Mouse (Mus musculus) ES-Bruce4 (cell line): ENCODE measurements around the gene Tm7sf3.

ENCODE experiments used
- CTCF ChIP-seq: IDR thresholded peaks from one replicate; pipeline ENCODE4 v1.8.1; 2011; ENCODE audit warnings: low read depth, low read length
- EP300 ChIP-seq: IDR thresholded peaks from 2 replicates; pipeline ENCODE4 v1.6.1; 2011; ENCODE audit warnings: low read depth, low read length; ENCODE audit not compliant: insufficient read depth
- POLR2A ChIP-seq: IDR thresholded peaks from one replicate; pipeline ENCODE4 v1.8.1; 2011; ENCODE audit warnings: low read length; ENCODE audit not compliant: insufficient read depth

DNA sequence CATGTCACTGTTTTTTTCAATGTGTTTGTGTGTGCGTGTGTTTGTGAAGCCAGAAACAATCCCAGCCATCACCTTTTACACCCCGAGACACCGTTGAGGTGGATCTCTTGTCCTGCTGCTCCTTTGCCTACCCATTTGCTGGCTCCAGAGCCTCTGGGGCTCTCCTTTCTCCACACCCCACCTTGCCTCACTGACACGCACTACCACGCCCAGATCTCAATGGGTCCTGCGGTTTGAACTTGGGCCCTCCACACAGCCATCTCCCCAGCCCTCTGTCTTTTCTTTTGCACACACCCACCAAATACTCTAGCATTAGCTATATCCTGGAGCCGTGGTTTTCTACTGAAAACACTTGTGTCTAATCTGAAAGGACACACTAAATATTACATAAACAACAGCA lies 30.7 kb downstream of the Tm7sf3 start:
- TF ChIP-seq CTCF (no peak), POLR2A (no peak), EP300 (no peak)
